Mouse (Mus musculus) large intestine, adult 2 months (tissue): ENCODE data around the gene Mamdc2. TPM values are rescaled to one million over a fixed set of nuclear protein-coding genes. Genes with fewer than 3 reads are reported as not detected.

Experiments used
- DNase-seq: peaks from one replicate; pipeline ENCODE4 v3.0.0-alpha.2; 2012; ENCODE audit warnings: low read depth, low spot score
- WGBS: fragments of 180-500 bp; shearing (Covaris S2); methylation state at CpG from one replicate; pipeline ENCODE4 v1.1.7; 2018; 5-methylcytosine and 5-hydroxymethylcytosine counted together
- polyA plus RNA-seq: library from polyadenylated mRNA; depleted of rRNA; stranded (reverse); fragments of >200 nt; gene quantifications from 2 replicates; pipeline ENCODE4 v1.2.3, GENCODE M21; 2012

Gene Mamdc2
- polyA plus RNA-seq, 1 experiment: 2.0 TPM

- 52% methylated on average over 7 of the region's 7 CpGs for WGBS
Measured at GRCm38 (mm10) chr19:23444910-23445845, 3.1 kb downstream of the Mamdc2 start.

GRCm38 (mm10) chr19:23435731-23436130 lies 12.5 kb downstream of the Mamdc2 start:
- WGBS: 78% methylated on average over 4 of the region's 4 CpGs

More at GRCm38 (mm10) chr19:23444910-23445845, 3.1 kb downstream of the Mamdc2 start:
- DNase-seq: no peak

GRCm38 (mm10) chr19:23434433-23434832 lies 13.8 kb downstream of the Mamdc2 start:
- 69% methylated on average over 11 of the region's 11 CpGs for WGBS
- DNase-seq: no peak

More at GRCm38 (mm10) chr19:23435731-23436130, 12.5 kb downstream of the Mamdc2 start:
- no peak for DNase-seq

GRCm38 (mm10) chr19:23417668-23418067 lies 30.6 kb downstream of the Mamdc2 start:
- 88% methylated on average over 1 of the region's 1 CpGs for WGBS
- DNase-seq: no peak

- WGBS: 74% methylated on average over 5 of the region's 5 CpGs
- no peak for DNase-seq
Measured at GRCm38 (mm10) chr19:23410800-23411199, 37.4 kb downstream of the Mamdc2 start.

- no peak for DNase-seq
- WGBS: 58% methylated on average over 4 of the region's 4 CpGs
Measured at GRCm38 (mm10) chr19:23410328-23410727, 37.9 kb downstream of the Mamdc2 start.

GRCm38 (mm10) chr19:23401469-23402135 lies 46.6 kb downstream of the Mamdc2 start:
- WGBS: 30% methylated on average over 12 of the region's 12 CpGs
- DNase-seq: no peak

- DNase-seq: no peak
- 38% methylated on average over 5 of the region's 5 CpGs for WGBS
Measured at GRCm38 (mm10) chr19:23400485-23400884, 47.8 kb downstream of the Mamdc2 start.

GRCm38 (mm10) chr19:23395956-23396355 lies 52.3 kb downstream of the Mamdc2 start:
- WGBS: 78% methylated on average over 2 of the region's 2 CpGs
- DNase-seq: no peak

- WGBS: 47% methylated on average over 1 of the region's 1 CpGs
- no peak for DNase-seq
Measured at GRCm38 (mm10) chr19:23394597-23394996, 53.6 kb downstream of the Mamdc2 start.

- WGBS: 56% methylated on average over 4 of the region's 4 CpGs
- DNase-seq: no peak
Measured at GRCm38 (mm10) chr19:23388862-23389272, 59.4 kb downstream of the Mamdc2 start.

- 7% methylated on average over 7 of the region's 7 CpGs for WGBS
- no peak for DNase-seq
Measured at GRCm38 (mm10) chr19:23388083-23388861, 60.0 kb downstream of the Mamdc2 start.

- DNase-seq: no peak
- 89% methylated on average over 2 of the region's 2 CpGs for WGBS
Measured at GRCm38 (mm10) chr19:23382396-23382795, 65.8 kb downstream of the Mamdc2 start.

- no peak for DNase-seq
- WGBS: 92% methylated on average over 4 of the region's 4 CpGs
Measured at GRCm38 (mm10) chr19:23380968-23381367, 67.3 kb downstream of the Mamdc2 start.

- DNase-seq: no peak
- 80% methylated on average over 8 of the region's 8 CpGs for WGBS
Measured at GRCm38 (mm10) chr19:23379752-23380504, 68.3 kb downstream of the Mamdc2 start.

- DNase-seq: no peak
- 55% methylated on average over 11 of the region's 11 CpGs for WGBS
Measured at GRCm38 (mm10) chr19:23376536-23377201, 71.6 kb downstream of the Mamdc2 start.

- DNase-seq: no peak
- 82% methylated on average over 7 of the region's 7 CpGs for WGBS
Measured at GRCm38 (mm10) chr19:23374941-23375656, 73.1 kb downstream of the Mamdc2 start.

- no peak for DNase-seq
- WGBS: 66% methylated on average over 9 of the region's 9 CpGs
Measured at GRCm38 (mm10) chr19:23373728-23374127, 74.5 kb downstream of the Mamdc2 start.
